Mouse (Mus musculus): ENCODE data around the gene Prkd1. TPM values are rescaled to one million over a fixed set of nuclear protein-coding genes. Genes with fewer than 3 reads are reported as not detected.

The Prkd1 gene
- polyA plus RNA-seq, 1 experiment from 2014 or later = not detected

- no peak overlapping the region for H3K27ac ChIP-seq
- H3K4me3 ChIP-seq (ENCODE audit: inconsistent target) = no peak overlapping the region
- WGBS (ENCODE audit: missing documents) = 90% methylated on average over 5 of the region's 5 CpGs
- no peaks in the 10 kb centered on the region for H3K79me2 ChIP-seq (ENCODE audit: inconsistent target)
- no peaks in the 10 kb centered on the region for H3K36me3 ChIP-seq (ENCODE audit: inconsistent target)
Measured at GRCm38 (mm10) chr12:50430129-50430703, 218.7 kb downstream of the Prkd1 start.

GRCm38 (mm10) chr12:50352404-50352803 is 296.5 kb downstream of the Prkd1 start:
- Histone ChIP-seq H3K4me3 (ENCODE audit: inconsistent target) (no peak overlapping the region), H3K79me2 (ENCODE audit: inconsistent target) (no peaks in the 10 kb centered on the region), H3K27ac (no peak overlapping the region), H3K36me3 (ENCODE audit: inconsistent target) (no peaks in the 10 kb centered on the region)
- 89% methylated on average over 11 of the region's 11 CpGs for WGBS (ENCODE audit: missing documents)

GRCm38 (mm10) chr12:50333182-50333581 is 315.7 kb downstream of the Prkd1 start:
- 75% methylated on average over 4 of the region's 4 CpGs for WGBS (ENCODE audit: missing documents)
- no peaks in the 10 kb centered on the region for H3K36me3 ChIP-seq (ENCODE audit: inconsistent target)
- no peak overlapping the region for H3K27ac ChIP-seq
- no peak overlapping the region for H3K4me3 ChIP-seq (ENCODE audit: inconsistent target)
- no peaks in the 10 kb centered on the region for H3K79me2 ChIP-seq (ENCODE audit: inconsistent target)

- Histone ChIP-seq H3K4me3 (ENCODE audit: inconsistent target) (no peak overlapping the region), H3K27ac (no peak overlapping the region), H3K79me2 (ENCODE audit: inconsistent target) (no peaks in the 10 kb centered on the region), H3K36me3 (ENCODE audit: inconsistent target) (no peaks in the 10 kb centered on the region)
Measured at GRCm38 (mm10) chr12:50314634-50315033, 334.3 kb downstream of the Prkd1 start.

- no peaks in the 10 kb centered on the region for H3K36me3 ChIP-seq (ENCODE audit: inconsistent target)
- no peak overlapping the region for H3K27ac ChIP-seq
- WGBS (ENCODE audit: missing documents) = 68% methylated on average over 3 of the region's 3 CpGs
- H3K79me2 ChIP-seq (ENCODE audit: inconsistent target) = no peaks in the 10 kb centered on the region
- no peak overlapping the region for H3K4me3 ChIP-seq (ENCODE audit: inconsistent target)
Measured at GRCm38 (mm10) chr12:50309276-50309675, 339.6 kb downstream of the Prkd1 start.

- Histone ChIP-seq H3K4me3 (ENCODE audit: inconsistent target) (no peak overlapping the region), H3K27ac (no peak overlapping the region), H3K79me2 (ENCODE audit: inconsistent target) (no peaks in the 10 kb centered on the region), H3K36me3 (ENCODE audit: inconsistent target) (no peaks in the 10 kb centered on the region)
- 38% methylated on average over 1 of the region's 1 CpGs for WGBS (ENCODE audit: missing documents)
Measured at GRCm38 (mm10) chr12:50301334-50301733, 347.6 kb downstream of the Prkd1 start.

- WGBS (ENCODE audit: missing documents) = 31% methylated on average over 2 of the region's 2 CpGs
- H3K27ac ChIP-seq = no peak overlapping the region
- no peaks in the 10 kb centered on the region for H3K36me3 ChIP-seq (ENCODE audit: inconsistent target)
- no peaks in the 10 kb centered on the region for H3K79me2 ChIP-seq (ENCODE audit: inconsistent target)
- H3K4me3 ChIP-seq (ENCODE audit: inconsistent target) = no peak overlapping the region
Measured at GRCm38 (mm10) chr12:50296067-50296466, 352.8 kb downstream of the Prkd1 start.

- WGBS (ENCODE audit: missing documents) = 75% methylated on average over 2 of the region's 2 CpGs
- Histone ChIP-seq H3K36me3 (ENCODE audit: inconsistent target) (no peaks in the 10 kb centered on the region), H3K79me2 (ENCODE audit: inconsistent target) (no peaks in the 10 kb centered on the region), H3K27ac (no peak overlapping the region), H3K4me3 (ENCODE audit: inconsistent target) (no peak overlapping the region)
Measured at GRCm38 (mm10) chr12:50295549-50295948, 353.3 kb downstream of the Prkd1 start.

GRCm38 (mm10) chr12:50292834-50293233 is 356.1 kb downstream of the Prkd1 start:
- Histone ChIP-seq H3K36me3 (ENCODE audit: inconsistent target) (no peaks in the 10 kb centered on the region), H3K4me3 (ENCODE audit: inconsistent target) (no peak overlapping the region), H3K27ac (no peak overlapping the region), H3K79me2 (ENCODE audit: inconsistent target) (no peaks in the 10 kb centered on the region)
- 68% methylated on average over 3 of the region's 3 CpGs for WGBS (ENCODE audit: missing documents)

All from macrophage (primary cell).